Mouse (Mus musculus) CH12.LX (cell line): ENCODE data around the gene Rps26. TPM values are rescaled to one million over a fixed set of nuclear protein-coding genes. Genes with fewer than 3 reads are reported as not detected.
A peak's percentile ranks its signal among the peaks of the same experiment; 100 is the strongest.

ENCODE experiments used
- DNase-seq: peaks from one replicate; pipeline ENCODE4 v3.0.0-alpha.2; 2013; ENCODE audit errors: extremely low read depth
- H3K27ac ChIP-seq: 2 replicates; pipeline ENCODE4 v1.5.1; 2012; ENCODE audit warnings: low read depth, mild to moderate bottlenecking, control low read depth, moderate library complexity; ENCODE audit not compliant: insufficient read depth
- H3K27me3 ChIP-seq: replicated peaks from 2 replicates; pipeline ENCODE3; 2012; ENCODE audit warnings: inconsistent platforms
- H3K36me3 ChIP-seq, 2 experiments: replicated peaks in 1 of 2; 2 replicates each; pipeline versions ENCODE3 to v1.6.1; 2012; ENCODE audit warnings: inconsistent platforms in 1 of 2, low read length in 1 of 2, mild to moderate bottlenecking in 1 of 2, mixed read lengths in 1 of 2, moderate library complexity in 1 of 2; ENCODE audit not compliant: control insufficient read depth in 1 of 2, insufficient read depth in 1 of 2
- H3K4me1 ChIP-seq, 2 experiments: 2 replicates each; pipeline ENCODE4 v1.6.1; 2012; ENCODE audit warnings: inconsistent platforms in 1 of 2, moderate library complexity in 1 of 2; ENCODE audit not compliant: insufficient read depth in 2 of 2, control insufficient read depth in 1 of 2
- H3K4me2 ChIP-seq: 2 replicates; pipeline ENCODE4 v1.6.1; 2012; ENCODE audit warnings: low read depth, mild to moderate bottlenecking, control low read depth; ENCODE audit not compliant: poor library complexity, insufficient read depth, severe bottlenecking
- H3K4me3 ChIP-seq, 3 experiments: fragments of 150-350 bp in 1 of 3; sonication (generic) in 1 of 3; replicated peaks in 1 of 3; 2 replicates each; pipeline versions ENCODE3 to v1.5.1; 2011 to 2012; ENCODE audit warnings: low read depth in 2 of 3, low read length in 2 of 3, mild to moderate bottlenecking in 2 of 3, moderate library complexity in 2 of 3, control low read depth in 1 of 3, improper control_type of control experiment in 1 of 3, inconsistent platforms in 1 of 3, mixed read lengths in 1 of 3; ENCODE audit not compliant: poor library complexity in 1 of 3
- H3K79me2 ChIP-seq: replicated peaks from 2 replicates; pipeline ENCODE4 v1.6.1; 2012; ENCODE audit warnings: mild to moderate bottlenecking, moderate library complexity; ENCODE audit not compliant: control insufficient read depth, poor library complexity, insufficient read depth, severe bottlenecking; ENCODE audit errors: extremely low read depth
- H3K9ac ChIP-seq: 2 replicates; pipeline ENCODE4 v1.6.1; 2012; ENCODE audit warnings: low read depth, mild to moderate bottlenecking, control low read depth, moderate library complexity; ENCODE audit not compliant: insufficient read depth
- H3K9me3 ChIP-seq: replicated peaks from 2 replicates; pipeline ENCODE3; 2012; ENCODE audit warnings: low read length, inconsistent platforms, mixed read lengths
- BHLHE40 ChIP-seq: IDR thresholded peaks from 2 replicates; pipeline ENCODE4 v1.6.1; 2011; ENCODE audit warnings: mild to moderate bottlenecking, low read depth, low read length, improper control_type of control experiment
- CHD1 ChIP-seq: IDR thresholded peaks from 2 replicates; pipeline ENCODE4 v1.6.1; 2012; ENCODE audit warnings: low read depth, low read length, improper control_type of control experiment, inconsistent platforms
- CTCF ChIP-seq, 2 experiments: IDR thresholded peaks in 1 of 2; conservative IDR thresholded peaks in 1 of 2; 2 replicates each; pipeline ENCODE4 v1.5.1; 2011 to 2012; ENCODE audit warnings: low read depth in 2 of 2, low read length in 2 of 2, improper control_type of control experiment in 1 of 2, inconsistent platforms in 1 of 2, mild to moderate bottlenecking in 1 of 2, moderate library complexity in 1 of 2
- ELF1 ChIP-seq: IDR thresholded peaks from 2 replicates; pipeline ENCODE4 v1.6.1; 2014; ENCODE audit warnings: low read depth, mild to moderate bottlenecking, inconsistent platforms, low read length, improper control_type of control experiment
- EP300 ChIP-seq: IDR thresholded peaks from 2 replicates; pipeline ENCODE4 v1.6.1; 2011; ENCODE audit warnings: low read length, improper control_type of control experiment
- ETS1 ChIP-seq: conservative IDR thresholded peaks from 2 replicates; pipeline ENCODE4 v1.6.1; 2012; ENCODE audit warnings: low read depth, mild to moderate bottlenecking, inconsistent platforms, low read length, improper control_type of control experiment, moderate library complexity
- HCFC1 ChIP-seq: IDR thresholded peaks from 2 replicates; pipeline ENCODE4 v1.6.1; 2012; ENCODE audit warnings: low read depth, mild to moderate bottlenecking, inconsistent platforms, low read length, improper control_type of control experiment
- JUN ChIP-seq: IDR thresholded peaks from 2 replicates; pipeline ENCODE4 v1.6.1; 2011; ENCODE audit warnings: low read depth, mild to moderate bottlenecking, low read length, improper control_type of control experiment, moderate library complexity; ENCODE audit not compliant: insufficient read depth
- KAT2A ChIP-seq: IDR thresholded peaks from 2 replicates; pipeline ENCODE4 v1.6.1; 2012; ENCODE audit warnings: low read length, improper control_type of control experiment, inconsistent platforms; ENCODE audit not compliant: insufficient replicate concordance
- MAFK ChIP-seq: IDR thresholded peaks from 2 replicates; pipeline ENCODE4 v1.6.1; 2011; ENCODE audit warnings: low read length, improper control_type of control experiment; ENCODE audit not compliant: insufficient replicate concordance
- MEF2A ChIP-seq: IDR thresholded peaks from 2 replicates; pipeline ENCODE4 v1.6.1; 2014; ENCODE audit warnings: low read depth, mild to moderate bottlenecking, inconsistent platforms, low read length, improper control_type of control experiment, borderline replicate concordance
- MXI1 ChIP-seq: IDR thresholded peaks from 2 replicates; pipeline ENCODE4 v1.6.1; 2011; ENCODE audit warnings: mild to moderate bottlenecking, low read depth, low read length, improper control_type of control experiment
- MYC ChIP-seq: IDR thresholded peaks from 2 replicates; pipeline ENCODE4 v1.6.1; 2011; ENCODE audit warnings: low read depth, mild to moderate bottlenecking, improper control_type of control experiment, low read length
- NELFE ChIP-seq: IDR thresholded peaks from 2 replicates; pipeline ENCODE4 v1.6.1; 2011; ENCODE audit warnings: low read depth, low read length, improper control_type of control experiment
- NRF1 ChIP-seq: IDR thresholded peaks from 2 replicates; pipeline ENCODE4 v1.6.1; 2014; ENCODE audit warnings: low read depth, mild to moderate bottlenecking, inconsistent platforms, low read length, improper control_type of control experiment, moderate library complexity
- PAX5 ChIP-seq: IDR thresholded peaks from 2 replicates; pipeline ENCODE4 v1.6.1; 2012; ENCODE audit warnings: low read length, inconsistent platforms, mixed read lengths
- POLR2A ChIP-seq: IDR thresholded peaks from 2 replicates; pipeline ENCODE4 v1.6.1; 2011; ENCODE audit warnings: low read depth, mild to moderate bottlenecking, improper control_type of control experiment, low read length
- POLR2AphosphoS2 ChIP-seq: IDR thresholded peaks from 2 replicates; pipeline ENCODE4 v1.6.1; 2011; ENCODE audit warnings: low read depth, low read length, improper control_type of control experiment
- RCOR1 ChIP-seq: conservative IDR thresholded peaks from 2 replicates; pipeline ENCODE4 v1.6.1; 2012; ENCODE audit warnings: low read depth, mild to moderate bottlenecking, inconsistent platforms, low read length, improper control_type of control experiment
- SIN3A ChIP-seq: IDR thresholded peaks from 2 replicates; pipeline ENCODE4 v1.6.1; 2012; ENCODE audit warnings: low read length, improper control_type of control experiment, inconsistent platforms
- SMC3 ChIP-seq: IDR thresholded peaks from 2 replicates; pipeline ENCODE4 v1.6.1; 2011; ENCODE audit warnings: low read depth, low read length, improper control_type of control experiment
- TBP ChIP-seq: conservative IDR thresholded peaks from 2 replicates; pipeline ENCODE4 v1.6.1; 2011; ENCODE audit warnings: low read depth, low read length, improper control_type of control experiment
- TCF12 ChIP-seq: IDR thresholded peaks from 2 replicates; pipeline ENCODE4 v1.6.1; 2014; ENCODE audit warnings: low read depth, mild to moderate bottlenecking, inconsistent platforms, low read length, improper control_type of control experiment
- USF1 ChIP-seq: IDR thresholded peaks from 2 replicates; pipeline ENCODE4 v1.6.1; 2014; ENCODE audit warnings: low read depth, mild to moderate bottlenecking, inconsistent platforms, low read length, improper control_type of control experiment
- ZKSCAN1 ChIP-seq: IDR thresholded peaks from 2 replicates; pipeline ENCODE4 v1.6.1; 2012; ENCODE audit warnings: low read depth, inconsistent platforms, low read length, improper control_type of control experiment, borderline replicate concordance
- ZMIZ1 ChIP-seq: IDR thresholded peaks from 2 replicates; pipeline ENCODE4 v1.6.1; 2012; ENCODE audit warnings: low read depth, mild to moderate bottlenecking, inconsistent platforms, low read length, improper control_type of control experiment
- dilution Hi-C: fragments of 300-500 bp; cut with MboI; formaldehyde crosslinking; loops from 2 replicates; pipeline ENCODE4 v1.14.3; 2020; ENCODE audit warnings: low sequenced_read_pairs; ENCODE audit not compliant: extremely low pct_unique_long_range_greater_than_20kb, extremely low pct_ligation_motif_present
- in situ Hi-C: fragments of 300-500 bp; cut with MboI; formaldehyde crosslinking; loops from 3 replicates; pipeline ENCODE4 v1.14.3; 2019; ENCODE audit warnings: low sequenced_read_pairs, low pct_ligation_motif_present, low pct_unique_long_range_greater_than_20kb, mixed read lengths
- polyA plus RNA-seq: library from polyadenylated mRNA; unstranded; fragments of >175 nt; gene quantifications from 2 replicates; pipeline ENCODE4 v1.2.1, GENCODE M21; 2012; ENCODE audit warnings: low read depth; ENCODE audit not compliant: insufficient read length
- total RNA-seq, 2 experiments: library from RNA; depleted of rRNA; stranded (reverse); fragments of 300-350 nt in 1 of 2; fragments of >200 nt in 1 of 2; gene quantifications; 2 replicates each; pipeline ENCODE4 v1.2.3; 2012 to 2014

Gene Rps26
- total and polyA plus RNA-seq, 3 experiments: 1,906 to 2,987 (median 2,220) TPM

GRCm38 (mm10) chr10:128579731-128580130 is 46.8 kb downstream of the Rps26 start:
- H3K27ac ChIP-seq: no peak overlapping the region
- no peak for DNase-seq
- H3K4me1 ChIP-seq: peaks cover 7 to 19% of the 10 kb centered on the region in 2 experiments
- no peaks in the 10 kb centered on the region for H3K9me3 ChIP-seq
- H3K9ac ChIP-seq: no peak overlapping the region
- dilution Hi-C loops: no loop called here
- H3K27me3 ChIP-seq: peaks cover 24% of the 10 kb centered on the region
- H3K36me3 ChIP-seq: peaks cover 6 to 20% of the 10 kb centered on the region in 2 experiments
- no peak for TF ChIP-seq KAT2A
- no peak for TF ChIP-seq MYC
- TF ChIP-seq EP300: no peak
- TF ChIP-seq MEF2A: no peak
- TF ChIP-seq RCOR1: no peak
- TF ChIP-seq CTCF (conservative IDR thresholded peaks at IDR 0.05 in 1 of 2, IDR thresholded peaks at IDR 0.05 in 1 of 2; ENCODE audit: low read depth in 2 of 2, low read length in 2 of 2): no peak
- no peak for TF ChIP-seq SIN3A
- no peaks in the 10 kb centered on the region for H3K79me2 ChIP-seq
- H3K4me2 ChIP-seq: no peak overlapping the region
- in situ Hi-C loops: no loop called here
- H3K4me3 ChIP-seq: no peak overlapping the region

- H3K27me3 ChIP-seq: peaks cover 20% of the 10 kb centered on the region
Measured at GRCm38 (mm10) chr10:128579298-128579697, 47.2 kb downstream of the Rps26 start.

GRCm38 (mm10) chr10:128578330-128578729 is 48.2 kb downstream of the Rps26 start:
- dilution Hi-C loops: no loop called here
- DNase-seq: peak; percentile 75
- Histone ChIP-seq H3K4me3 (peak overlapping the region; percentile 71 to 94 (median 80)), H3K36me3 (peaks cover 19 to 34% of the 10 kb centered on the region in 2 experiments), H3K4me1 (peaks cover 7 to 12% of the 10 kb centered on the region in 2 experiments), H3K4me2 (peak overlapping the region; percentile 45), H3K9me3 (no peaks in the 10 kb centered on the region), H3K79me2 (no peaks in the 10 kb centered on the region), H3K27ac (no peak overlapping the region), H3K9ac (peak overlapping the region; percentile 71), H3K27me3 (peaks cover 11% of the 10 kb centered on the region)
- TF ChIP-seq MXI1: peak; percentile 34; the same call in 1 of the 2 replicates
- TF ChIP-seq NELFE: peak; percentile 85
- 0 out of 2 replicates have a peak, but pooled peaks have one; percentile 5 for TF ChIP-seq ETS1
- TF ChIP-seq POLR2A: peak; percentile 74
- TF ChIP-seq HCFC1: peak; percentile 59
- TF ChIP-seq CHD1: 0 out of 2 replicates have a peak, but pooled peaks have one; percentile 55
- peak; percentile 43; the same call in 1 of the 2 replicates for TF ChIP-seq BHLHE40
- peak; percentile 61; the same call in 1 of the 2 replicates for TF ChIP-seq TCF12
- TF ChIP-seq RCOR1: no peak
- peak; percentile 72; the same call in 1 of the 2 replicates for TF ChIP-seq ZMIZ1
- TF ChIP-seq PAX5: no peak
- TF ChIP-seq ELF1: peak; percentile 78
- TF ChIP-seq POLR2AphosphoS2: peak; percentile 71; the same call in 1 of the 2 replicates
- no peak for TF ChIP-seq USF1
- TF ChIP-seq ZKSCAN1: no peak
- peak; percentile 83; the same call in 1 of the 2 replicates for TF ChIP-seq TBP
- peak; percentile 70 for TF ChIP-seq MAFK
- peak; percentile 88 for TF ChIP-seq SIN3A
- in situ Hi-C loops: no loop called here

More at GRCm38 (mm10) chr10:128579298-128579697, 47.2 kb downstream of the Rps26 start:
- H3K4me1 ChIP-seq: peaks cover 7 to 15% of the 10 kb centered on the region in 2 experiments
- H3K4me3 ChIP-seq: no peak overlapping the region
- TF ChIP-seq NRF1: no peak
- no peak for TF ChIP-seq TBP
- no peak for TF ChIP-seq SMC3
- no peak for TF ChIP-seq PAX5
- TF ChIP-seq JUN: no peak
- TF ChIP-seq EP300: no peak
- TF ChIP-seq POLR2AphosphoS2: no peak
- in situ Hi-C loops (no loop called here), dilution Hi-C loops (no loop called here)
- H3K36me3 ChIP-seq: peaks cover 9 to 24% of the 10 kb centered on the region in 2 experiments
- no peaks in the 10 kb centered on the region for H3K79me2 ChIP-seq
- DNase-seq: no peak
- H3K9me3 ChIP-seq: no peaks in the 10 kb centered on the region
- H3K9ac ChIP-seq: no peak overlapping the region
- no peak overlapping the region for H3K27ac ChIP-seq
- no peak overlapping the region for H3K4me2 ChIP-seq
